Mouse (Mus musculus): ENCODE measurements at regions not wholly inside any gene's neighbourhood (a gene's known extent, or its start where the extent isn't known, plus 50 kb on each side); places are given as distances from the start of the nearest gene placed in this dataset.

GRCm38 (mm10) chr9:89788651-89789050 is 50.4 kb upstream of the Ankrd34c start:
- DNase-seq = no peak

Data from kidney, adult 8-10 months (tissue).